Mouse (Mus musculus): ENCODE results near the gene F12. TPM values are rescaled to one million over a fixed set of nuclear protein-coding genes. Genes with fewer than 3 reads are reported as not detected.

The F12 gene
- polyA plus RNA-seq, 1 experiment = 0.39 TPM

DNA sequence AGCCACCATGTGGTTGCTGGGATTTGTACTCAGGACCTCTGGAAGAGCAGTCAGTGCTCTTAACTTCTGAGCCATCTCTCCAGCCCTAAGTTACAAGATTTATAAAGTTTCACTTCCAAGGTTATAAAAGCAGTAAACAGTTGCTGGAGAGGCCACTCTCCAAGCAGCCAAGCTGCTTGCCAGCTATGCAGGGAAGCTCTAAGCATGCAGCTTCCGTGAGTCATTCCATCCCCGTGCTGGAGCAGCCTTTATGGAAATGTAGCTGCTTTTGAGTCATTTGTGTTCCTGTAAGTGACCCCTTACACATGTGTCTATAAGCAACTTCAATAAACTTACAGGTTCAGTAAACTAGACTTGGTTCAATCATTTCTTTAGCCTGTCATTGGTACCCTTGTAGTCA, 4.0 kb upstream of the F12 start:
- Histone ChIP-seq H3K27ac (ENCODE audit: control insufficient read depth, insufficient read depth, low read length) (peak overlapping the region; percentile 38; the same call in 1 of the 2 replicates), H3K36me3 (ENCODE audit: control insufficient read depth, insufficient read depth, low read length) (no peaks in the 10 kb centered on the region), H3K4me1 (replicated peaks; ENCODE audit: control insufficient read depth, insufficient read depth, low read length) (peaks cover 26% of the 10 kb centered on the region), H3K4me3 (ENCODE audit: control insufficient read depth, insufficient read depth, low read length) (no peak overlapping the region), H3K27me3 (ENCODE audit: control insufficient read depth, insufficient read depth, low read length) (no peaks in the 10 kb centered on the region)
- WGBS = 96% methylated on average over 2 of the region's 2 CpGs
- no peak for DNase-seq
- TF ChIP-seq CTCF (IDR thresholded peaks at IDR 0.05; ENCODE audit: borderline replicate concordance, control insufficient read depth, extremely low read depth, insufficient read depth, low read length, poor library complexity) (no peak), POLR2A (IDR thresholded peaks at IDR 0.05; ENCODE audit: control insufficient read depth, extremely low read depth, insufficient read depth, low read length, poor library complexity) (no peak)

DNA sequence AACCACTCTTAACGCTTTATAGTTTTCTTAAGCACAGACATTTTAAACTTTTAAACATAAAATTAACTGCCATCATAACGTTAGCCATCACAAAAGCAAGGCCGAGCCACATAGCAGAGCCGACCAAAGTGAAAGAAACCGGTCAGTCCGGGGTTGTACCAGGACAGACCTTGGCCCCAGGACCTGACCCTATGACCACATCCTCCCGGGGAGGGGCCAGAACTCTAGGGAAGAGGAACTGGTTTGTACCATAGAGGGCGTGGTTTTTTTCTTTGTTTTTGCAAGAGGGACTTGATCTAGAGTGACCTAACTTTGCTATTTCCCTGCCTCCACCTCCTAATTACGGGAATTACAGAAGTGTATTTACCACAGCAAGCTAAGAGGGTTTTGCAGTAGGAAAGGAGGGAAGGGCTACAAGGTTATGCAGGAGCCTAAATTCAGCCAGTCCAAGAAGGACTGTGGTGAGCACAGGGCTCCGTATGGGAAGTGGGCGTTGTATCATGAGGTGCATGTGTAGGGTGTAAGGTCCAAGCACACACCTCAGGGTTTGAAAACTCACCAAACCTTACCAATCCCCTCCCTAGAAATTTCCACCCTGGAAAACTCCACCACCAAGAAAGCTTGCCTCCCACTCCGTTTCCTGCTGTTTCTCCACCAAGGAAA, 2.8 kb upstream of the F12 start:
- no peak overlapping the region for H3K4me3 ChIP-seq (ENCODE audit: control insufficient read depth, insufficient read depth, low read length)
- WGBS = 55% methylated on average over 12 of the region's 12 CpGs
- no peak for DNase-seq

DNA sequence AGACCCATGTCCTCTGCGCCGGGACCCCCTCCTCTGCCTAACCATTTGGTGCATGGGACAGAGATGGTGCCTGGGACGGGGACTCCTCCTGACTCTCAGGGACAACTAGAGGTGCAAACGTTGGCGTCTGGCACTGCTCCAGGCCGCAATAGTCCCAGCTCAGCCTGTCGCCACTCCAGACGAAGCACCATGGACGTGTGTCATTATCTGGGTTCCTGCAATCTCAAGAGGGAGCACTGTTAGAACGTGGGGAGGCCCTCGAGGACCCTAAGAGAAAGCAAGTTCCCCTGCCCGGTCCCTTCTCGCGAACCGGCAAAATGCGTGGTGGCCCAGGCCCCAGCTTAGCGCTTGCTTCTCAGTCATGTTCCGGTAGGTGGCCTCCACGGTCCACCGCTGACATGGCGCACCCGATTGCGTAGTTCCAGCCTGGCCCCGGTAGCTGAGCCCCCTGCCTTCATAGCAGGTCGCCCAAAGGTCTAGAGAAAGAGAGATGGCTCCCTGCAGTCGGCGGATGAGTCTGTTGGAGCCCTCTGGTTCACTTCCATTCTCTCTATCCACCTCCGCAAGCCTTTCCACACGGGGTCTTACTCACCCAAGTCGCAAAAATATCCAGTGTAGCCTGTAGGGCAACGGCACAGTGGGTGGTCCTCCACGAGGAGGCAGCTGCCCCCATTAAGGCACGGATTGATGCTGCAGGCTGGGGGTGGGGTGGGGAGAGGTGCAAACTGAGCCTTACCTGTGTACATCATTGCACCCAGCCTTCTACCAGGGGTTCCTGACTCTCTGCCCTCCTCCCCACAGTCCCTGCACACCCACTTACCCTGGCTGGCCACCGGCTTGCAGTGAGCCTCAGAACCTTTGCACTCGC, 5.4 kb downstream of the F12 start:
- no peak overlapping the region for H3K27ac ChIP-seq (ENCODE audit: control insufficient read depth, insufficient read depth, low read length)
- no peaks in the 10 kb centered on the region for H3K36me3 ChIP-seq (ENCODE audit: control insufficient read depth, insufficient read depth, low read length)
- WGBS = 13% methylated on average over 35 of the region's 35 CpGs
- peak; percentile 85 for DNase-seq
- 0 out of 2 replicates have a peak overlapping the region, but pooled peaks have one; percentile 9 for H3K4me3 ChIP-seq (ENCODE audit: control insufficient read depth, insufficient read depth, low read length)
- H3K4me1 ChIP-seq (replicated peaks; ENCODE audit: control insufficient read depth, insufficient read depth, low read length) = peaks cover 25% of the 10 kb centered on the region
- peaks cover 12% of the 10 kb centered on the region; the same call in 1 of the 2 replicates for H3K27me3 ChIP-seq (ENCODE audit: control insufficient read depth, insufficient read depth, low read length)
- no peak for TF ChIP-seq POLR2A (IDR thresholded peaks at IDR 0.05; ENCODE audit: control insufficient read depth, extremely low read depth, insufficient read depth, low read length, poor library complexity)
- peak; percentile 85 for TF ChIP-seq CTCF (IDR thresholded peaks at IDR 0.05; ENCODE audit: borderline replicate concordance, control insufficient read depth, extremely low read depth, insufficient read depth, low read length, poor library complexity)

More for the DNA sequence above, 2.8 kb upstream of the F12 start:
- Histone ChIP-seq H3K36me3 (ENCODE audit: control insufficient read depth, insufficient read depth, low read length) (no peaks in the 10 kb centered on the region), H3K27ac (ENCODE audit: control insufficient read depth, insufficient read depth, low read length) (peak overlapping the region; percentile 2; the same call in 1 of the 2 replicates), H3K4me1 (replicated peaks; ENCODE audit: control insufficient read depth, insufficient read depth, low read length) (peaks cover 26% of the 10 kb centered on the region), H3K27me3 (ENCODE audit: control insufficient read depth, insufficient read depth, low read length) (no peaks in the 10 kb centered on the region)
- TF ChIP-seq POLR2A (IDR thresholded peaks at IDR 0.05; ENCODE audit: control insufficient read depth, extremely low read depth, insufficient read depth, low read length, poor library complexity) (no peak), CTCF (IDR thresholded peaks at IDR 0.05; ENCODE audit: borderline replicate concordance, control insufficient read depth, extremely low read depth, insufficient read depth, low read length, poor library complexity) (no peak)

DNA sequence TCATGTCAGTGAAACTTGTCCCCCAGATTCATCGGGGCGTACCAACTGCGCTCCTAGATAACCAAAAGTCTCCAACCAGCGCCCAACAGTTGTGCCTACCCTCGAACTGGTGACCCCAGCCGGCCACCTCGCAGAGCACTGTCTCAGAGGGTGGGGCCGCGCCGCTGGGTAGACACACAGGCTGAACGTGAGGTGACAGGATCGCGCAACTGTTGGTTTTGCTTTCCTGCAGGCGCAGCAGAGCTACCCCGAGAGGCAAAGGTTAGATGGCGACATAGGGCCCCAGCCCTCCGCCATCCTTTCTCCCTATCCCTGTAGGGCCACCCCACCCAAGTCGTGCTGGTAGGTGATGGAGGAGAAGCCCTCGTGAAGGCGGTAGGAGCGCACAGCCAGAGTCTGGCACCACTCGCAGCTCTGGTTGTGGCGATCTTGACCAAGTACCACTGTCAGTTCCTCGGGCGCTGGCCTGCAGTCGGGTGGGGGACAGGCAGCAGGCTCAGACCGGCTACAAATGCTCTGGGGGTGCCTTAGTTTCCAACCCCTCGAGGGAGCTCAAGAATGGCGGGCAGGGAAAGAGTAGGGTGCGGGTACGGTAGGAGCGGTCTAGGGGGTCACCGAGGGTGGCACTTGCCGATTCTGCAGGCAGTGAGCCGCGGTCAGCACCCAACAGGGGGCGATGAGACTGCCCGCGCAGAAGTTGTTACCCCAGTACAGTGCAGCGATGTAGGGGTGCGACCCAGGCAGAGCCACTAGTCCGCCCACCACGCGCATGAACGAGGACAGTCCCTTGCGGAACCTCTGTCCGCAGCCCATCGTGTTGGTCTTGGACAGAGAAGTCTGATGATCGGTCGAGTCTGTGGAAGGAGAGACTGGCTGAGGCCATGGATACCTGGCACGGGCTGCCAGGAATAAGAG, 6.3 kb downstream of the F12 start:
- Histone ChIP-seq H3K4me3 (ENCODE audit: control insufficient read depth, insufficient read depth, low read length) (no peak overlapping the region), H3K4me1 (replicated peaks; ENCODE audit: control insufficient read depth, insufficient read depth, low read length) (peaks cover 25% of the 10 kb centered on the region), H3K27ac (ENCODE audit: control insufficient read depth, insufficient read depth, low read length) (no peak overlapping the region), H3K36me3 (ENCODE audit: control insufficient read depth, insufficient read depth, low read length) (no peaks in the 10 kb centered on the region), H3K27me3 (ENCODE audit: control insufficient read depth, insufficient read depth, low read length) (peaks cover 12% of the 10 kb centered on the region; the same call in 1 of the 2 replicates)
- WGBS = 30% methylated on average over 51 of the region's 51 CpGs
- TF ChIP-seq CTCF (IDR thresholded peaks at IDR 0.05; ENCODE audit: borderline replicate concordance, control insufficient read depth, extremely low read depth, insufficient read depth, low read length, poor library complexity) (no peak), POLR2A (IDR thresholded peaks at IDR 0.05; ENCODE audit: control insufficient read depth, extremely low read depth, insufficient read depth, low read length, poor library complexity) (no peak)
- peak; percentile 26 for DNase-seq

DNA sequence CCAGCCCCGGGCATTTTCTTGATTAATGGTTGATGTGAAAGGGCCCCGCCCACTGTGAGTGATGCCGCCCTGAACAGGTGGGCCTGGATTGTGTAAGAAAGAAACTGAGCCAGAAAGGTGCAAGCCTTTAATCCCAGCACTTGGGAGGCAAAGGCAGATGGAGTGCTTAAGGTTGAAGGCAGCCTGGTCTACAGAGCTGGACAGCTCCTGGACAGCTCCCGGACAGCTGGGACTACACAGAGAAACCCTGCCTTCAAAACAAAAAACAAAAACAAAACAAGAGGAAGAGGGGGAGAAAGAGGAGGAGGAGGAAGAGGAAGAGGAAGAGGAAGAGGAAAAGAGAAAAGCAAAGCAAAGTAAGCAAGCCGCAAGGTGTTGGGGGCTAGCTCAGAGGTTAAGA, 7.5 kb downstream of the F12 start:
- H3K4me3 ChIP-seq (ENCODE audit: control insufficient read depth, insufficient read depth, low read length) = no peak overlapping the region
- TF ChIP-seq CTCF (IDR thresholded peaks at IDR 0.05; ENCODE audit: borderline replicate concordance, control insufficient read depth, extremely low read depth, insufficient read depth, low read length, poor library complexity) (no peak), POLR2A (IDR thresholded peaks at IDR 0.05; ENCODE audit: control insufficient read depth, extremely low read depth, insufficient read depth, low read length, poor library complexity) (no peak)
- H3K27ac ChIP-seq (ENCODE audit: control insufficient read depth, insufficient read depth, low read length) = no peak overlapping the region
- no peak for DNase-seq
- peaks cover 12% of the 10 kb centered on the region; the same call in 1 of the 2 replicates for H3K27me3 ChIP-seq (ENCODE audit: control insufficient read depth, insufficient read depth, low read length)
- H3K36me3 ChIP-seq (ENCODE audit: control insufficient read depth, insufficient read depth, low read length) = no peaks in the 10 kb centered on the region
- WGBS = 73% methylated on average over 5 of the region's 5 CpGs
- peaks cover 25% of the 10 kb centered on the region for H3K4me1 ChIP-seq (replicated peaks; ENCODE audit: control insufficient read depth, insufficient read depth, low read length)
